Mouse (Mus musculus): ENCODE results near the gene Esp3.
"Not testable (repeated sequence)": the region's sequence is repeated elsewhere in the genome, so short reads cannot be mapped to it uniquely, and the experiment has no call there.

Esp3 gene

GRCm38 (mm10) chr17:40631775-40632174 is at the start of gene Esp3:
Gene Esp3 (plus strand): TSS chr17:40632075.
- not testable (repeated sequence) for DNase-seq

- DNase-seq: not testable (repeated sequence)
Measured at GRCm38 (mm10) chr17:40583906-40584305, 48.0 kb upstream of the Esp3 start.

GRCm38 (mm10) chr17:40591297-40591696 is 40.6 kb upstream of the Esp3 start:
- DNase-seq: no peak

- no peak for DNase-seq
Measured at GRCm38 (mm10) chr17:40598294-40598693, 33.6 kb upstream of the Esp3 start, which contains the start of gene Esp4. Gene Esp4 (plus strand): TSS chr17:40598594.

- DNase-seq: not testable (repeated sequence)
Measured at GRCm38 (mm10) chr17:40662118-40662679, 30.3 kb downstream of the Esp3 start.

- DNase-seq: not testable (repeated sequence)
Measured at GRCm38 (mm10) chr17:40663161-40663811, 31.4 kb downstream of the Esp3 start.
